ENCODE assay signal across 20 mouse cellular contexts in the genomic region with DNA sequence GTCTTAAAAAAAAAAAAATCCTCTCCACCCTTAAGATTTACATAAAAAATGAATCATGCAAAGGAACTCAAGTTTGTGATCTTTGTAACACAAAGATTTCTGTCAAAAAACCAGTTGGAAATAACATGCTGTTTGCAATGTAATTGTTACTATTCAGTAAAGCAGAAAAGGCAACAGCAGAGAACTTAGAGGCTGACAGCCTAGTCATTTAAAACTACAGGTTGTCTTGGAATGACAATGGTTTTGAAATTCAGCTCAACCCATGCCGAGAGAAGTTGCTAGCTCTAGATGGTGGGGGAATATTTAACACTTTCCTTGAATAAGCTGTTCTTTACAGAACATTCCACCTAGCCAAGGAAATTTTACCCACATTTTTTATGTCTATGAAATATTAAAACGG.
"Had no signal": no experiment of that assay in that cellular context is flagged by ENCODE, and none has a peak within 500 bp of the region (broad histone marks: within the 10 kb centered on the region; RNA-seq: fewer than 3 reads in every experiment).

No protein-coding gene starts in this region.

- H3K9me3 ChIP-seq: limb, embryonic 12.5 days; limb, embryonic 15.5 days; midbrain, embryonic 12.5 days; midbrain, embryonic 15.5 days; neural tube, embryonic 12.5 days; neural tube, embryonic 15.5 days; stomach, embryonic 15.5 days had no signal

- H3K4me2 ChIP-seq: limb, embryonic 12.5 days; limb, embryonic 15.5 days; liver, embryonic 11.5 days; lung, embryonic 14.5 days; midbrain, embryonic 12.5 days; midbrain, embryonic 15.5 days; neural tube, embryonic 12.5 days; neural tube, embryonic 15.5 days; stomach, embryonic 15.5 days had no signal

- H3K36me3 ChIP-seq: limb, embryonic 12.5 days; limb, embryonic 15.5 days; midbrain, embryonic 12.5 days; midbrain, embryonic 15.5 days; neural tube, embryonic 12.5 days; neural tube, embryonic 15.5 days; stomach, embryonic 15.5 days had no signal

- H3K9ac ChIP-seq: limb, embryonic 12.5 days; limb, embryonic 15.5 days; liver, embryonic 14.5 days; liver, postnatal 0 days; lung, embryonic 14.5 days; midbrain, embryonic 12.5 days; midbrain, embryonic 15.5 days; neural tube, embryonic 12.5 days; neural tube, embryonic 15.5 days; stomach, embryonic 15.5 days had no signal

- H3K27me3 ChIP-seq: limb, embryonic 12.5 days; limb, embryonic 15.5 days; midbrain, embryonic 12.5 days; midbrain, embryonic 15.5 days; neural tube, embryonic 12.5 days; neural tube, embryonic 15.5 days; stomach, embryonic 15.5 days had no signal

- H3K4me1 ChIP-seq: limb, embryonic 12.5 days; limb, embryonic 15.5 days; midbrain, embryonic 12.5 days; midbrain, embryonic 15.5 days; neural tube, embryonic 12.5 days; neural tube, embryonic 15.5 days; stomach, embryonic 15.5 days had no signal

- H3K27ac ChIP-seq: limb, embryonic 12.5 days; limb, embryonic 15.5 days; liver, embryonic 14.5 days; macrophage; midbrain, embryonic 12.5 days; midbrain, embryonic 15.5 days; neural tube, embryonic 12.5 days; neural tube, embryonic 15.5 days; stomach, embryonic 15.5 days had no signal

- DNase-seq: kidney, postnatal 14 days; kidney, postnatal 4 days; liver, postnatal 0 days; lung, embryonic 14.5 days; right cerebral cortex, adult 18-20 months; right cerebral cortex, postnatal 14 days; spleen, adult 18-20 months; thymus, adult 18-20 months; thymus, postnatal 36 days had no signal

- H3K4me3 ChIP-seq: limb, embryonic 12.5 days; limb, embryonic 15.5 days; midbrain, embryonic 12.5 days; midbrain, embryonic 15.5 days; neural tube, embryonic 12.5 days; neural tube, embryonic 15.5 days; stomach, embryonic 15.5 days had no signal

- ATAC-seq: liver, postnatal 0 days; lung, postnatal 0 days; midbrain, embryonic 15.5 days had no signal
